Mouse (Mus musculus) liver, embryonic 13.5 days (tissue): ENCODE measurements around the gene Piga. TPM values are rescaled to one million over a fixed set of nuclear protein-coding genes. Genes with fewer than 3 reads are reported as not detected.

ENCODE experiments used
- ATAC-seq: fragments of 200-750 bp; cut with Nextera tagmentation; 2 replicates; pipeline ENCODE4 v1.8.0; 2017; ENCODE audit warnings: low read depth, mild to moderate bottlenecking, moderate number of reproducible peaks, moderate library complexity
- DNase-seq: peaks from one replicate; pipeline ENCODE4 v3.0.0; 2022
- H3K27ac ChIP-seq: fragments of 300-500 bp; sonication (generic); 2 replicates; pipeline ENCODE4 v1.5.1; 2015; ENCODE audit warnings: moderate library complexity, mild to moderate bottlenecking, inconsistent platforms
- H3K27me3 ChIP-seq: fragments of 300-500 bp; sonication (generic); 2 replicates; pipeline ENCODE4 v1.6.1; 2015; ENCODE audit warnings: mild to moderate bottlenecking, inconsistent platforms
- H3K36me3 ChIP-seq: fragments of 300-500 bp; sonication (generic); 2 replicates; pipeline ENCODE4 v1.6.1; 2015; ENCODE audit warnings: mild to moderate bottlenecking, inconsistent platforms
- H3K4me1 ChIP-seq: fragments of 300-500 bp; sonication (generic); replicated peaks from 2 replicates; pipeline ENCODE4 v1.6.1; 2015; ENCODE audit warnings: inconsistent platforms
- H3K4me2 ChIP-seq: fragments of 300-500 bp; sonication (generic); 2 replicates; pipeline ENCODE4 v1.6.1; 2015; ENCODE audit warnings: inconsistent platforms, mild to moderate bottlenecking, moderate library complexity
- H3K4me3 ChIP-seq: fragments of 300-500 bp; sonication (generic); replicated peaks from 2 replicates; pipeline ENCODE4 v1.5.1; 2015; ENCODE audit warnings: mild to moderate bottlenecking, inconsistent platforms
- H3K9ac ChIP-seq: fragments of 300-500 bp; sonication (generic); 2 replicates; pipeline ENCODE4 v1.6.1; 2015; ENCODE audit warnings: mild to moderate bottlenecking, inconsistent platforms
- H3K9me3 ChIP-seq: fragments of 300-500 bp; sonication (generic); replicated peaks from 2 replicates; pipeline ENCODE4 v1.6.1; 2016; ENCODE audit warnings: inconsistent platforms
- WGBS: fragments of 180-500 bp; shearing (Covaris S2); methylation state at CpG from one replicate; pipeline ENCODE4 v1.1.7; 2015; ENCODE audit not compliant: insufficient replicate concordance; 5-methylcytosine and 5-hydroxymethylcytosine counted together
- polyA plus RNA-seq: library from polyadenylated mRNA; unstranded; fragments of >200 nt; fragmentation: Nextera tagmentation; extraction: Ambion mirVana; gene quantifications from 2 replicates; pipeline ENCODE4 v1.2.1, GENCODE M21; 2015

The Piga gene
- 14.9 and 18.3 TPM in 2 replicates for polyA plus RNA-seq

DNA sequence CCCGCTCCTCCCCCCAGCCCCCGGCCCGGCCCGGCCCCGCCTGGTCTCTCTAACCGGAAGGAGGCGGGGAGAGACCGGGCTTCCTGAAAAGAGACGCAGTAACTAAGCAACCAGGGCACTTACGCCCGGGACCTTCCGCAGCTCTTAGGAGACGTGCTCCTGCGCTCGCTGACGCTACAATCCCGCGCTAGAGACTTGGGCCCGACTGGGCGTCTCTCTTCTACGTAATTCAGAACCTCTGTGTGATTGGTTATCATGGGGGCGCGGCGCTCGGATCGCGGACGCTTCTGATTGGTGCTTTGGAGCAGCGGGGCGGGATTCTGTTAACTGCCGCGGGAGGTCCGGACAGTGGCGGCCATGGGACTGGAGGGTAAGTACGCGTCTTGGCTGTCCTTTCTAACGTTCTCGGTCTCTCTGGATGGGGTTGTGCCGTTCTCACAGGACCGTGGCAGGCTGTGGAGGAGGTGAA is at the start of gene Piga:
Piga (plus strand) TSS at position 317 of the 469 bp plus-strand sequence.
- Histone ChIP-seq H3K4me2 (peak within 1 kb of the TSS; percentile 74), H3K4me1 (peaks cover 30% of the 10 kb centered on the region), H3K9ac (peak within 1 kb of the TSS; percentile 81), H3K4me3 (peak within 1 kb of the TSS; percentile 71), H3K27ac (peak within 1 kb of the TSS; percentile 77), H3K27me3 (no peaks in the 10 kb centered on the region), H3K36me3 (peaks cover 15% of the 10 kb centered on the region), H3K9me3 (no peaks in the 10 kb centered on the region)
- ATAC-seq: peak; percentile 96
- WGBS: 12% methylated on average over 40 of the region's 40 CpGs
- peak; percentile 83 for DNase-seq

GRCm38 (mm10) chrX:164370576-164370975 is 49.0 kb upstream of the Piga start:
- no peaks in the 10 kb centered on the region for H3K36me3 ChIP-seq
- H3K9ac ChIP-seq: no peak overlapping the region
- no peak overlapping the region for H3K4me3 ChIP-seq
- no peaks in the 10 kb centered on the region for H3K27me3 ChIP-seq
- no peak overlapping the region for H3K4me2 ChIP-seq
- no peaks in the 10 kb centered on the region for H3K4me1 ChIP-seq
- WGBS: 68% methylated on average over 3 of the region's 3 CpGs
- ATAC-seq: no peak
- no peak for DNase-seq
- H3K9me3 ChIP-seq: no peaks in the 10 kb centered on the region
- H3K27ac ChIP-seq: no peak overlapping the region

DNA sequence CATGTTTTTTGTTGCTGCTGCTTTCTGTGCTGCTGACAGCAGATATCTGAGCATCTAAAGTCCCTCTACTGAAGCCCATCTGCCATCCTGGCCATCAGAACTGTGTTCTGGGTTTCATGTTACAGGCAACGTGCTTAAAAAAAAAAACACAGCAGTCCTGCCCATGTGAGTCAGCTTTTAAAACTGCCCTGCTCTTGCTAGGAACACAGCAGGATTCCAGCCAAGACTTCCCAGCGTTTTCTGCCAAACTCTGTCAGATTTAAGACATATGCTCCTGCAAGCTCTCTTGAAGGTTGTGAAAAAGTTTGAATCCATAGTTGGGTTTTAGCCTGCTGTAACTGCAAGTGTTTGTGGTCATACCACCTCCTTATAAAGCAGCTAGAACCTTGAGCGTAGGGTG is 46.5 kb upstream of the Piga start, which contains the start of gene Vegfd:
Vegfd (plus strand) TSS at position 298 of the 400 bp plus-strand sequence.
- H3K9ac ChIP-seq: no peak within 1 kb of the TSS
- no peak for ATAC-seq
- H3K9me3 ChIP-seq: no peaks in the 10 kb centered on the region
- H3K4me3 ChIP-seq: no peak within 1 kb of the TSS
- H3K36me3 ChIP-seq: no peaks in the 10 kb centered on the region
- DNase-seq: no peak
- H3K4me2 ChIP-seq: no peak within 1 kb of the TSS
- H3K27ac ChIP-seq: no peak within 1 kb of the TSS
- H3K27me3 ChIP-seq: no peaks in the 10 kb centered on the region
- no peaks in the 10 kb centered on the region for H3K4me1 ChIP-seq
- WGBS: 26% methylated on average over 3 of the region's 3 CpGs

DNA sequence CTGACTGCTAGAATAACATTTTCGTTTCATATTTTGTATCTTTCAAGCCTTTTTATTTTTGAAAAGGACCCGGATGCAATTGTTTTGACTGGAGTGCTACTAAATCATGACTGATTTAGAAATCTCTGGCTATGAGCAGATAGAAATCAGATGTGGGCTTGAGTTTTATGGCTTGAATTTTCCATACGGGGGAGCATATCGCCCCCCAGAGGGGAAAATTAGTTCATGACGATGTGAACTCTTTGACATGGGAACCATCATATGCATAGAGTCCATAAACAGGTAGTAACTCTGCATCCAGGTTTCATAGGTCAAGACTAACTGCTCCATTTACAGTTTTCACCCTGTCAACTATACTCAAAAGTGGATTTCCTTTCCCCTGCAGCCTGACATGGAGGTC is 45.0 kb upstream of the Piga start:
- H3K9ac ChIP-seq: no peak overlapping the region
- H3K4me2 ChIP-seq: no peak overlapping the region
- ATAC-seq (no peak), DNase-seq (no peak)
- no peak overlapping the region for H3K27ac ChIP-seq
- H3K4me1 ChIP-seq: no peaks in the 10 kb centered on the region
- WGBS: 37% methylated on average over 5 of the region's 5 CpGs
- H3K27me3 ChIP-seq: no peaks in the 10 kb centered on the region
- H3K9me3 ChIP-seq: no peaks in the 10 kb centered on the region
- H3K36me3 ChIP-seq: no peaks in the 10 kb centered on the region
- H3K4me3 ChIP-seq: no peak overlapping the region

DNA sequence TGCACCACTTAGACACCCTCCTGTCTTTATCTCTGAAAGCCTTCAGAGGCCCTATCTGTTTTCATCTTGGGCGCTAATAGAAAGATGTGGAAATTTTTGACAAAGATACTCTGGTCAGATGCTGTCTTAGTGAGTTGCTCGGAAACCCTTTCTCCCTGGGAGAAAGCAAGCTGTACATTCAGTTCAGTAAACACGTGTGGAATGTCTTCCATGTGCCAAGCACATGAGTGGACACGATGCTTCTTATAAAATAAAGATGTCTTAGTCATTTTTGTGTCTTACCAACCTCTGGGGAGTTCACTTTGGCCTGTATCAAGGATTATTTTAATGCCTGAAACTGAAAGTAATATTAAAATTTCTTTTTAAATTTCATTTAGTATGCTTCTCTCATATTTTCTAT is 39.9 kb upstream of the Piga start:
- no peak overlapping the region for H3K4me2 ChIP-seq
- H3K9ac ChIP-seq: no peak overlapping the region
- ATAC-seq (no peak), DNase-seq (no peak)
- H3K27ac ChIP-seq: no peak overlapping the region
- H3K4me1 ChIP-seq: 0 out of 2 replicates have a peak, but pooled peaks cover 7% of the 10 kb centered on the region
- no peaks in the 10 kb centered on the region for H3K27me3 ChIP-seq
- WGBS: 60% methylated on average over 4 of the region's 4 CpGs
- H3K9me3 ChIP-seq: no peaks in the 10 kb centered on the region
- no peak overlapping the region for H3K4me3 ChIP-seq
- no peaks in the 10 kb centered on the region for H3K36me3 ChIP-seq

DNA sequence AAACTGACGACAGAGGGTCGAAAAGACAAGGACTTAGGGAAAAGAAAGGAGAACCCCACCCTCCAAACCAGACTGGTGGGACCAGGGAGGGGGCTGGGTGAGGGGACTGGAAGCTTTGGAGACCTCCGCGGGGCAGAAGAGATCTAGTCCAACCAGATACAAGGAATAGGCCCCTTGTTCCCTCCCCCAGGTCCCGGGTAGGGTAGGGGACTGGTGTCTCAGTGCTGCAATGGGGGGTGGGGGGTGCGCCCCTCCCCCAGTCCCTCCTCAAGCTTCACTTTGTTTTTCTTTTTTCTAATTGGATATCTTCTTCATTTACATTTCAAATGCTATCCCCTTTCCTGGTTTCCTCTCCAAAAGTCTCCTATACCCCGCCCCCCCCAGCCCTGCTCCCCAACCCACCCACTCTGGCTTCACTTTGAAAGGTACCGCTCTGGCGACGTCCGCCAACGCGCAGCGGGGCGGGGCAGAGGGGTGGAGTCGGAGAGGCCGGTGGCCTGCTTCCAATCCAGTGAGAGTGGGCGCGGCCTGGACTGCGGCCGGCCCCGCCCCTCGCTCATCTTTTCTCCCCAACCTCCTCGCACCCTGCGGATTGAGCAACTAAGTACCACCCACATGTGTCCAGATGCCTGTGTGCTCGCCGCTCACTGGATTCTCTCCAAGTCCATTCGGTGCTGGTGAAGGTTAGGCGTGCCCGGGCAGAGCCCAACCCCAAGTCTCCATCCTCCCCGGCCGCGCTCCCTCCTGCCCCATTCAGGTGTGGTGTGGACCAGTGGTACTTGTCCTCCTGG is 37.8 kb upstream of the Piga start:
- Histone ChIP-seq H3K4me2 (peak overlapping the region; percentile 67), H3K9ac (no peak overlapping the region), H3K9me3 (no peaks in the 10 kb centered on the region), H3K36me3 (no peaks in the 10 kb centered on the region), H3K27me3 (no peaks in the 10 kb centered on the region), H3K4me1 (0 out of 2 replicates have a peak, but pooled peaks cover 7% of the 10 kb centered on the region), H3K27ac (no peak overlapping the region), H3K4me3 (peak overlapping the region; percentile 36)
- DNase-seq (peak; percentile 77), ATAC-seq (peak; percentile 99)
- WGBS: 8% methylated on average over 33 of the region's 33 CpGs

GRCm38 (mm10) chrX:164394091-164394490 is 25.5 kb upstream of the Piga start:
- no peak overlapping the region for H3K4me2 ChIP-seq
- H3K27ac ChIP-seq: no peak overlapping the region
- no peak overlapping the region for H3K4me3 ChIP-seq
- H3K27me3 ChIP-seq: no peaks in the 10 kb centered on the region
- no peaks in the 10 kb centered on the region for H3K9me3 ChIP-seq
- WGBS: 66% methylated on average over 4 of the region's 4 CpGs
- H3K9ac ChIP-seq: no peak overlapping the region
- ATAC-seq: no peak
- DNase-seq: no peak
- no peaks in the 10 kb centered on the region for H3K36me3 ChIP-seq
- no peaks in the 10 kb centered on the region for H3K4me1 ChIP-seq

DNA sequence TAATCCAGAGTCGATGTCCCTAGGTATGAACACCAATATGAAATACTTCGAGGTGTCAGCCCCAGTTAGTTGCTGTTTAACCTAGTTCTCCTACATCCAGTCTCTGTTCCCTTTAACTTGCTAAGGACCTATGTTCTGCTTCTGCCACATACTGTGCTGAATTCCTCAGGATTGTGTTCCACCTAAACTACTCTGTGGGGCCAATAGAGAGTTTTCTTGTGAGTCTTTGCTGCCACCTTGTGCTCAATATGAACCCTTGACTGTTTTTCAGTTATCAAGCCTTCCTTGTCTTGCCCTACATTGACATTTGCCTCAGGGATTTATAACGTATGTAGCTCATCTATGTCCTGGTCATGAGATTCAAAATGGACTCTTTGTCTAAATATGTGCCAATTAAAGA is 21.1 kb upstream of the Piga start:
- no peaks in the 10 kb centered on the region for H3K9me3 ChIP-seq
- no peak overlapping the region for H3K4me3 ChIP-seq
- no peaks in the 10 kb centered on the region for H3K4me1 ChIP-seq
- H3K27me3 ChIP-seq: no peaks in the 10 kb centered on the region
- DNase-seq: no peak
- no peak for ATAC-seq
- H3K27ac ChIP-seq: no peak overlapping the region
- H3K36me3 ChIP-seq: no peaks in the 10 kb centered on the region
- H3K9ac ChIP-seq: no peak overlapping the region
- H3K4me2 ChIP-seq: no peak overlapping the region
- WGBS: 37% methylated on average over 3 of the region's 3 CpGs

GRCm38 (mm10) chrX:164405080-164405649 is 14.4 kb upstream of the Piga start:
- no peak overlapping the region for H3K4me3 ChIP-seq
- ATAC-seq: no peak
- H3K27me3 ChIP-seq: no peaks in the 10 kb centered on the region
- no peak overlapping the region for H3K9ac ChIP-seq
- H3K4me2 ChIP-seq: no peak overlapping the region
- no peak for DNase-seq
- no peaks in the 10 kb centered on the region for H3K4me1 ChIP-seq
- no peaks in the 10 kb centered on the region for H3K36me3 ChIP-seq
- H3K9me3 ChIP-seq: no peaks in the 10 kb centered on the region
- H3K27ac ChIP-seq: no peak overlapping the region

DNA sequence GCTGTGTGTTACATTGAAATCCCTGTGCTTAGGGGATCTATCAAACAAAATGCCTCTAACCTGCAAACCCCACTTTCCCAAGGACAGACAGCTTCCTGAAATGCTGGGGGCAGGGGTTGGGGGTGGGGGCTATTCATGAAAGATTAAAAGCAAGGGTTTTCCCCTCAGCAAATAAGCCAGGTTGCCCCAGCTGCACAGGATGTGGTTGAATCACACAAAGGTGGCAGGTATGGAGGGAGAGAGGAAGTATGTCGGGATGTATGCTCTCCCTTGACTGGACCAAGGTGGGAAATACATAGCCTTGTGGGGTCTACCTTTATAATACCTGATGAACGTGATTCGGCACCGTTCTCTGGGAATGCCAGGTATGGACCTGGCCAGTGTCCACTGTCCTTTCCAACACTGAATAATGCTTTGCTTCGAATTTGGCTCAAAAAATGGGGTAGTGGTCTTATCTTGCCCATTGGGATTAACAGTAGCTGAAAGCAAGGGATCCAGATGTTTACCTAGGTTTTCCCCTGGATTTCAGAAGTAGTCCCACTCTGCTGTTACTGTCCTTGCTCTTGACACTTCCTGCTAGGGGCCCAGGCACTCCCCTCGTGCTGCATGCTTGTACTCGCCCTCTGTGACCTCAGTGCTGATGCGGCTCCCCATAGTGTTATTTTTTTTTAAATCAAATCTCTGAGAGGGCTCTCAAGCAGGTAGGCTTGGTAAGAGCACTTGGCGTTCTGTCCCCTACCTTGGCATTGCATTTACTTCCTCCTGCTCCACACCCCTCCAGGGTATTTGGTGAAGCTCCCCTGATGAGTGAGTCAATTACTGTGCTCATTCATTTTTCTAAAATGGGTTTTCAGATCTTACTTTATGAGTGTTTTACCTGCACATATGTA is 13.2 kb upstream of the Piga start:
- Histone ChIP-seq H3K4me1 (no peaks in the 10 kb centered on the region), H3K4me3 (no peak overlapping the region), H3K27me3 (no peaks in the 10 kb centered on the region), H3K9me3 (no peaks in the 10 kb centered on the region), H3K36me3 (no peaks in the 10 kb centered on the region), H3K27ac (no peak overlapping the region), H3K9ac (no peak overlapping the region), H3K4me2 (no peak overlapping the region)
- no peak for DNase-seq
- ATAC-seq: no peak
- WGBS: 54% methylated on average over 9 of the region's 9 CpGs

DNA sequence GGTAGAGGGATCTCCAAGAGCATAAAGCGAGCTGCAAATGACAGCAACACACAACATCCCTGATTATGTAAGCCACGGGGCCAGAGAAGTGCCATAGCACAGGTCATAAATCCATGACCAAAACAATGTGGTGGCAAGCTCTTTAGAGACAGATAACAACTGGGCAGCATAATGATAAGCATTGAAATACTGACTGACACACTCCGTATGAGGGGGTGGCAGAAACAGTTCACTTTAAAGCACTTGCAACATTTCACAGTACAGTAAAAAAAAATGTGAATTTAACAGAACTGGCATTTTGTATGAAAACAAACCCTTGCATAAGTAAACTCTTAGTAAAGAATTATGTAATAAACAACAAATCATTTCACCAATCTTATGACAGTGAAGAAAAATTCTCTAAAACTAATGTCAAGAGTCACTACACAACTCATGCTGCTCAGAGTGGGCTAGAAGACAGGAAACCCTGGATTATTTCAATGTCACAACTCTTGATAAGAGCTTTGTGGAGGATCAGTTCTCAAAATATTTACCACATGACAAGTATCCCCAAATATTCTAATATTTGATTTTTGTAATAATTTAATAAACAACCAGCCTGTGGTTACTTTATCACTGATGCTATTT is 11.2 kb upstream of the Piga start:
- DNase-seq (no peak), ATAC-seq (no peak)
- H3K27me3 ChIP-seq: no peaks in the 10 kb centered on the region
- no peak overlapping the region for H3K4me3 ChIP-seq
- H3K4me1 ChIP-seq: no peaks in the 10 kb centered on the region
- no peaks in the 10 kb centered on the region for H3K9me3 ChIP-seq
- no peaks in the 10 kb centered on the region for H3K36me3 ChIP-seq
- H3K9ac ChIP-seq: no peak overlapping the region
- H3K27ac ChIP-seq: no peak overlapping the region
- H3K4me2 ChIP-seq: no peak overlapping the region
- WGBS: 35% methylated on average over 3 of the region's 3 CpGs
